In genomic region chr1:133694301-133694700, GRCm38 (mm10) we compare ENCODE assay signal across 11 mouse cellular contexts. TPM values are rescaled to one million over a fixed set of nuclear protein-coding genes. Genes with fewer than 3 reads are reported as not detected.
DNase-seq lines count a peak whose midpoint lies in the region; ATAC-seq lines count a peak whose summit lies in the region.
"Had no signal": no experiment of that assay in that cellular context is flagged by ENCODE, and none has a peak within 500 bp of the region (broad histone marks: within the 10 kb centered on the region; RNA-seq: fewer than 3 reads in every experiment).

No protein-coding gene starts in this region.

- H3K4me2 ChIP-seq in heart, embryonic 15.5 days = no peak overlapping the region
- H3K4me2 ChIP-seq in embryonic facial prominence, embryonic 15.5 days (replicated peaks) = no peak overlapping the region
- H3K4me2 ChIP-seq in limb, embryonic 15.5 days = no peak overlapping the region

- H3K27me3 ChIP-seq in heart, embryonic 15.5 days = no peaks in the 10 kb centered on the region
- no peaks in the 10 kb centered on the region for H3K27me3 ChIP-seq in embryonic facial prominence, embryonic 15.5 days
- no peaks in the 10 kb centered on the region for H3K27me3 ChIP-seq in limb, embryonic 15.5 days

- H3K4me3 ChIP-seq in heart, embryonic 15.5 days = no peak overlapping the region
- no peak overlapping the region for H3K4me3 ChIP-seq in embryonic facial prominence, embryonic 15.5 days (replicated peaks)
- H3K4me3 ChIP-seq in limb, embryonic 15.5 days = no peak overlapping the region

- H3K4me1 ChIP-seq in heart, embryonic 15.5 days (replicated peaks) = peaks cover 40% of the 10 kb centered on the region
- H3K4me1 ChIP-seq in embryonic facial prominence, embryonic 15.5 days = peaks cover 39% of the 10 kb centered on the region
- peaks cover 36% of the 10 kb centered on the region for H3K4me1 ChIP-seq in limb, embryonic 15.5 days

- H3K9ac ChIP-seq in heart, embryonic 15.5 days = no peak overlapping the region
- no peak overlapping the region for H3K9ac ChIP-seq in embryonic facial prominence, embryonic 15.5 days
- H3K9ac ChIP-seq in limb, embryonic 15.5 days = no peak overlapping the region

- WGBS in heart, embryonic 15.5 days = 0% methylated on average over 1 of the region's 1 CpGs
- WGBS in embryonic facial prominence, embryonic 15.5 days = 17% methylated on average over 1 of the region's 1 CpGs
- 7% methylated on average over 1 of the region's 1 CpGs for WGBS in limb, embryonic 15.5 days

- peak overlapping the region; percentile 87 for H3K27ac ChIP-seq in heart, embryonic 15.5 days
- H3K27ac ChIP-seq in embryonic facial prominence, embryonic 15.5 days (replicated peaks) = peak overlapping the region; percentile 67
- peak overlapping the region; percentile 73 for H3K27ac ChIP-seq in limb, embryonic 15.5 days

- intact Hi-C loops in heart, postnatal 10 days (cut with DNase I) = no loop called here

- H3K36me3 ChIP-seq in heart, embryonic 15.5 days = no peaks in the 10 kb centered on the region
- no peaks in the 10 kb centered on the region for H3K36me3 ChIP-seq in embryonic facial prominence, embryonic 15.5 days
- H3K36me3 ChIP-seq in limb, embryonic 15.5 days = no peaks in the 10 kb centered on the region

- H3K9me3 ChIP-seq in heart, embryonic 15.5 days (replicated peaks) = no peaks in the 10 kb centered on the region
- H3K9me3 ChIP-seq in embryonic facial prominence, embryonic 15.5 days (replicated peaks) = no peaks in the 10 kb centered on the region
- H3K9me3 ChIP-seq in limb, embryonic 15.5 days = no peaks in the 10 kb centered on the region

- no peak for ATAC-seq in heart, embryonic 15.5 days (replicated peaks; ENCODE audit: insufficient number of reproducible peaks, insufficient read depth, low FRiP score, low read depth)
- no peak for ATAC-seq in embryonic facial prominence, embryonic 15.5 days (ENCODE audit: insufficient number of reproducible peaks, low FRiP score, low TSS enrichment, low read depth)
- no peak for ATAC-seq in limb, embryonic 15.5 days (ENCODE audit: insufficient number of reproducible peaks, low FRiP score, low TSS enrichment, low read depth)

- no peak for DNase-seq in heart, postnatal 10 days
- peak; percentile 100 for DNase-seq in ES-CJ7 (ENCODE audit: low read depth, low spot score)
- no peak for DNase-seq in cerebellum, adult 9-10 months
- no peak for DNase-seq in left cerebral cortex, adult 11 months (ENCODE audit: low spot score)
- DNase-seq in cerebellum, postnatal 4 days (ENCODE audit: low spot score in 2 of 2) = no peak
- DNase-seq: lung, adult 2 months had no signal

RNA-seq across cellular contexts. Expression of gene Lax1, which starts 4.4 kb away (rescaled TPM):
- 0.31 and 2.1 TPM in 2 replicates for polyA plus RNA-seq in heart, embryonic 15.5 days (2015; fragmentation: Nextera tagmentation; extraction: Ambion mirVana)
- total RNA-seq in heart, postnatal 10 days (2021) = under 1 TPM; 0.17 to 0.36 TPM
- polyA plus RNA-seq in embryonic facial prominence, embryonic 15.5 days (2015; fragmentation: Nextera tagmentation; extraction: Ambion mirVana) = 0.45 and 0.53 TPM in 2 replicates
- 0.34 and 0.42 TPM in 2 replicates for polyA plus RNA-seq in limb, embryonic 15.5 days (2015; fragmentation: Nextera tagmentation; extraction: Ambion mirVana)
- total RNA-seq: MEL had no signal

RNA-seq across cellular contexts. Expression of gene Gm38394, which starts 33.2 kb away (rescaled TPM):
- polyA plus RNA-seq in heart, embryonic 15.5 days (2015; fragmentation: Nextera tagmentation; extraction: Ambion mirVana) = 3.4 and 3.8 TPM in 2 replicates
- 10 to 100 TPM; 31.8 to 34.6 TPM for total RNA-seq in heart, postnatal 10 days (2021)
- polyA plus RNA-seq in embryonic facial prominence, embryonic 15.5 days (2015; fragmentation: Nextera tagmentation; extraction: Ambion mirVana) = 5.5 and 6.6 TPM in 2 replicates
- 5.7 and 6.6 TPM in 2 replicates for polyA plus RNA-seq in limb, embryonic 15.5 days (2015; fragmentation: Nextera tagmentation; extraction: Ambion mirVana)

RNA-seq across cellular contexts. Expression of gene Zbed6, which starts 33.6 kb away (rescaled TPM):
- polyA plus RNA-seq in heart, embryonic 15.5 days (2015; fragmentation: Nextera tagmentation; extraction: Ambion mirVana) = not detected in 2 replicates
- 10 to 100 TPM; 11.0 to 11.5 TPM for total RNA-seq in heart, postnatal 10 days (2021)
- polyA plus RNA-seq in embryonic facial prominence, embryonic 15.5 days (2015; fragmentation: Nextera tagmentation; extraction: Ambion mirVana) = not detected in 2 replicates
- polyA plus RNA-seq in limb, embryonic 15.5 days (2015; fragmentation: Nextera tagmentation; extraction: Ambion mirVana) = not detected in 2 replicates
- polyA plus RNA-seq: neural tube, embryonic 11.5 days had no signal
